Mouse (Mus musculus) cerebellum, adult 9-11 months (tissue): ENCODE data around the gene Vmn2r33.
"Not testable (repeated sequence)": the region's sequence is repeated elsewhere in the genome, so short reads cannot be mapped to it uniquely, and the experiment has no call there.

Source experiments
- DNase-seq: peaks from one replicate; pipeline ENCODE4 v3.0.0; 2022

Vmn2r33 gene

DNA sequence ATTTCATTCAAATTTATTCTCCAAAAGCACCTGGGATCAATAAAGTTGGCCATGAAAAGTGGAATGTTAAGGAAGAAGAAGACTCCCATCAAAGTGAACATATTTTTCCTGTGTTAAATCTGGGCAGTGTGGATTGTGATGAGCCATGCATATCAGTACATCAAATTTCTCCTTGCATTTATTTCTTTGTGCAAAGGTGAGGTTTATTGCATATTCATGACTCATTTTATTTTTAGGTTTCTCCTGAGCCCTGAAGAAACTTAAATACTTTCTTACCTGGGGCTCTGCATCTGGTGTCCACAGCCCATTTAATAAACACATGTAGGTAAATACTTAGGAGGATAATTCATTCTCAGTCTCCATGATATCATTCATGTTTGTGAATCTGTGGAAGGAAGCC lies at the start of gene Vmn2r33:
TSS of gene Vmn2r33 (minus strand) at position 101 of the 400 bp plus-strand sequence.
- DNase-seq: not testable (repeated sequence)
